Mouse (Mus musculus) liver, embryonic 11.5 days (tissue): ENCODE measurements around the gene Nfatc2. TPM values are rescaled to one million over a fixed set of nuclear protein-coding genes. Genes with fewer than 3 reads are reported as not detected.
A peak's percentile ranks its signal among the peaks of the same experiment; 100 is the strongest.

Source experiments
- ATAC-seq: fragments of 200-750 bp; cut with Nextera tagmentation; replicated peaks from 2 replicates; pipeline ENCODE4 v1.8.0; 2017; ENCODE audit warnings: moderate number of reproducible peaks, mild to moderate bottlenecking, moderate TSS enrichment, moderate library complexity; ENCODE audit not compliant: low FRiP score
- DNase-seq: peaks from one replicate; pipeline ENCODE4 v3.0.0-alpha.2; 2017; ENCODE audit warnings: low spot score
- H3K27ac ChIP-seq: fragments of 300-500 bp; sonication (generic); 2 replicates; pipeline ENCODE4 v1.5.1; 2014; ENCODE audit warnings: mild to moderate bottlenecking, low read depth, low read length, control low read depth
- H3K27me3 ChIP-seq: fragments of 300-500 bp; sonication (generic); replicated peaks from 2 replicates; pipeline ENCODE4 v1.6.1; 2014; ENCODE audit warnings: low read length, mixed read lengths; ENCODE audit not compliant: control insufficient read depth, insufficient read depth
- H3K36me3 ChIP-seq: fragments of 300-500 bp; sonication (generic); 2 replicates; pipeline ENCODE4 v1.6.1; 2014; ENCODE audit warnings: mild to moderate bottlenecking, low read length, moderate library complexity, mixed read lengths; ENCODE audit not compliant: control insufficient read depth, insufficient read depth
- H3K4me1 ChIP-seq: fragments of 300-500 bp; sonication (generic); replicated peaks from 2 replicates; pipeline ENCODE4 v1.6.1; 2014; ENCODE audit warnings: low read length, mixed read lengths; ENCODE audit not compliant: control insufficient read depth, insufficient read depth
- H3K4me2 ChIP-seq: fragments of 300-500 bp; sonication (generic); 2 replicates; pipeline ENCODE4 v1.6.1; 2014; ENCODE audit warnings: mild to moderate bottlenecking, control low read depth, moderate library complexity
- H3K4me3 ChIP-seq: fragments of 300-500 bp; sonication (generic); 2 replicates; pipeline ENCODE4 v1.5.1; 2014; ENCODE audit warnings: low read depth, low read length, control low read depth
- H3K9ac ChIP-seq: fragments of 300-500 bp; sonication (generic); 2 replicates; pipeline ENCODE4 v1.6.1; 2014; ENCODE audit warnings: low read depth, low read length, control low read depth
- H3K9me3 ChIP-seq: fragments of 300-500 bp; sonication (generic); 2 replicates; pipeline ENCODE4 v1.6.1; 2016; ENCODE audit warnings: low read length, inconsistent platforms, mixed read lengths; ENCODE audit not compliant: control insufficient read depth
- WGBS: fragments of 180-500 bp; shearing (Covaris S2); extraction: QIAGEN DNeasy Blood & Tissue Kit; methylation state at CpG from one replicate; pipeline ENCODE4 v1.1.7; 2014; 5-methylcytosine and 5-hydroxymethylcytosine counted together
- polyA plus RNA-seq: library from polyadenylated mRNA; unstranded; fragments of >200 nt; fragmentation: Nextera tagmentation; extraction: Ambion mirVana; gene quantifications from 2 replicates; pipeline ENCODE4 v1.2.1, GENCODE M21; 2014

Gene Nfatc2
- polyA plus RNA-seq, 1 experiment from 2014 or later, result 0.77 TPM

DNA sequence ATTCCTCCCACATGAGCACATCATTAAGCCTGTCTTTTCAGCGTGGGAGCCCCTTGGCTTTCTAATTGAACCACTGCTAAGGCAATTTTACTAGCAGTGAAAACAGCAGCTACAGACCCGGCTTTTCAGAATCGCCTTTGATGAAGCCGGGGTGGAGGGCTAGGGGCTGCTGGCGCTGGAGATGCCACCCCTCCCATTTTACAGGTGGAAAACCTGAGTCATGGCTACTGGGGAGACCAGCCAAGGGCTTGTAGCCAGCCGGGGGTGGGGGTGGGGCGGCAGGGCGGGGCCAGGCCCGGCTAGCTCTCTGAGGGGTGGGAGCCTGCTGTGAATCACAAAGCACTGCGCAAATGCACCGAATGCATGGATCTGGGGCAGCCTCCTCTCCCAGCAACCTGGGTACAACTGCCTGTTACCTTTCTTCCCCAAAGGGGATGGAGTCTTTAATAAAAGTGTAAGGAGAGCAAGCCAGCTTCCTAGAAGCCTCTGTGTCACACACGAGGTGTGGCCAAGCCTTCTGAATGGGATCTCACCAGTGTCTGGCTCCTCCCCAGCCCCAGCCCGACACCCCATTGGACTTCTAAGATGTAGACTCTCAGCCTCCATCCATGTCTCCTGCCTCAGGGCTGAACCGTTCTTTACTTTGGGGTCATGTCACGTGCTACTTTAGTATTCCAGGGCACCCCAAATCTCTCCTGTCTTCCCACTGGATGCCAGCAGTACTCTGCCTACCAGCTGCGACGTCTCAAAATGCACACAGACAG lies 75.9 kb downstream of the Nfatc2 start:
- Histone ChIP-seq H3K4me3 (peak overlapping the region; percentile 28; the same call in 1 of the 2 replicates), H3K9me3 (no peaks in the 10 kb centered on the region; the same call in 1 of the 2 replicates), H3K27ac (no peak overlapping the region), H3K4me2 (peak overlapping the region; percentile 53), H3K4me1 (peaks cover 7% of the 10 kb centered on the region), H3K36me3 (no peaks in the 10 kb centered on the region), H3K9ac (no peak overlapping the region), H3K27me3 (no peaks in the 10 kb centered on the region; the same call in 1 of the 2 replicates)
- DNase-seq, result no peak
- WGBS, result 18% methylated on average over 17 of the region's 17 CpGs
- ATAC-seq, result no peak

DNA sequence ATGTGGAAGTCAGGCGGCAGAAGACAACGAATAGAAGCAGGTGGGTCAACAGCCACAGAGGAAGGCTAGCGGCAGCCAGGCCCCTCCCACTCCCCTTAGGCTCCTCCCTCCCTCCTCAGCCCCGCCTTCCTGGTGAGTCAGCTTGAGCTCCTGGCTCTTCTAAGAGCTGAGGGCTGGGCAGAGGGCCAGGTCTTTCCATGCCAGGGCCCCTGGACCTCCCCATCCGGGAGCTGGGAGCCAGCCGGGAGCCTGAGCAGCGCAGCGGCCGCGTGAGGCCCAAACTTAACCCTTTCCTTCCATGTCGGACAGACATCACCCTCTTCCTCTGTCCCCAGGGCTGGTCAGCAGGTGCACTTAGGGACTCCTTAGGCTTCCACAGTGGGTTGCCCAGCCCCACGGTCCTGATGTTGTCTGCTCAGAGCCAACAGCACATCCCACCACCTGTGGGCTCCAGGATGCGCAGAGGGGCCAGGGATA lies 76.5 kb downstream of the Nfatc2 start:
- Histone ChIP-seq H3K9me3 (no peaks in the 10 kb centered on the region; the same call in 1 of the 2 replicates), H3K4me2 (peak overlapping the region; percentile 53), H3K4me1 (peaks cover 7% of the 10 kb centered on the region), H3K27ac (no peak overlapping the region), H3K36me3 (no peaks in the 10 kb centered on the region), H3K9ac (no peak overlapping the region), H3K27me3 (no peaks in the 10 kb centered on the region; the same call in 1 of the 2 replicates), H3K4me3 (peak overlapping the region; percentile 28)
- 3% methylated on average over 13 of the region's 13 CpGs for WGBS
- ATAC-seq (peak; percentile 78), DNase-seq (peak; percentile 76)

DNA sequence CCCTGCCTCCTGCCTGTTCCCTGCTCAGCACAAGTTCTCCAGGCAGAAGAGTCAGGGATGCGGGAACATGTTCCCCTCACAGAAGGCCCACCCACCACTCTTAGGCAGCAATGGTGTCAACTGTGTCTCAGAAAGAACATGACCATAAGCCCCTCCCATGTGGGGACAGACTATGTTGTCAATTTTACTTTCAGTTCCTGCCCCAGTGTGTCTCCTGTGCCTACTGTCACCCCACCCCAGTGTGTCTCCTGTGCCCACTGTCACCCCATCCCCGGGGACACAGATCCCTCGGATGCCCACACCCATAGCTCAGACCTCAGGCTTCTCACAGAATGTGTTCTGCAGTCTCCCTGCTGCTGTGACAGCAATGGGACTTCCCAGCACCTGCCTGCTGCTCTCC lies 79.2 kb downstream of the Nfatc2 start:
- Histone ChIP-seq H3K4me1 (peaks cover 7% of the 10 kb centered on the region), H3K27me3 (no peaks in the 10 kb centered on the region), H3K9ac (no peak overlapping the region), H3K4me2 (no peak overlapping the region), H3K9me3 (no peaks in the 10 kb centered on the region; the same call in 1 of the 2 replicates), H3K4me3 (no peak overlapping the region), H3K36me3 (no peaks in the 10 kb centered on the region), H3K27ac (no peak overlapping the region)
- WGBS, result 69% methylated on average over 3 of the region's 3 CpGs
- ATAC-seq, result no peak
- DNase-seq, result no peak

DNA sequence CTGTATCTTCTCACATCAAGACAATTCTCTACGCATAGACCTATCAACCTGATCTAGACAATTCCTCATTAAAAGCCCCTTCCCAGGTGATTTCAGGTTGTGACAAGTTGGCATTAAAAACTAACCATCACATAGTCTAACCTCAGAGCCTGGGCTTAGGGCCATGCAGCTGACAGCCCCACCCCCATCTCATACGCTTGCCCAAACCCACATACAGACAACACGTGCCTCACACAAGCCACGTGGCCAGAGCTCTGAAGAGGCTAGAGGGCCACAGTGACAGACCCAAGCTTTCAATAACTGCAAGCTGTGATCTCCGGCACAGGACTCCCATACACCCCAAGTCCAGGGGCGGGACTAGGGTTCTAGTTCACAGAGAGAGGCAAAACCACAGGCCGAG lies 80.7 kb downstream of the Nfatc2 start:
- ATAC-seq (no peak), DNase-seq (no peak)
- Histone ChIP-seq H3K27ac (no peak overlapping the region), H3K9me3 (no peaks in the 10 kb centered on the region), H3K4me2 (no peak overlapping the region), H3K36me3 (no peaks in the 10 kb centered on the region), H3K4me3 (no peak overlapping the region), H3K9ac (no peak overlapping the region), H3K4me1 (peaks cover 7% of the 10 kb centered on the region), H3K27me3 (no peaks in the 10 kb centered on the region)
- 87% methylated on average over 7 of the region's 7 CpGs for WGBS

DNA sequence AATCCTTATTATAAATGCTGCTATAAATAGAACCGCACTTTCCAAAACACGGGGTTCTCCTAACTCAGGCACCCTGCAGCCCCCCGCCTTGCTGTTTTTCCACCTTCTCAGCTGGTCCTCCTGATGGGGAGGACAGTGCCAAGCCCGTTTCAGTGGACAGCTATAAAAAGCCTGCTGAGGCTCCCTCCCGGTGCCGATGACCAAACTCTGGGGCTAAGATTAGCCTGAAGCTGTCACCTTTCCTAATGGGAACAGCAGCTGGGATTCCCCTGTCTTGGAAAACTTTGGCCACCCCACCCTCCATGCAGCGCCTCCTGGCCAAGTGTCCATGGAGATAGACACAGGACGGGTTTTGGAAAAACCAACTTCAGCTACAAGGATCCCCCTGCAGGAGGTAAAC lies 81.9 kb downstream of the Nfatc2 start:
- Histone ChIP-seq H3K9me3 (no peaks in the 10 kb centered on the region), H3K27ac (no peak overlapping the region), H3K4me2 (no peak overlapping the region), H3K9ac (no peak overlapping the region), H3K4me1 (no peaks in the 10 kb centered on the region), H3K4me3 (no peak overlapping the region), H3K27me3 (no peaks in the 10 kb centered on the region), H3K36me3 (no peaks in the 10 kb centered on the region)
- no peak for DNase-seq
- ATAC-seq, result no peak
- WGBS, result 80% methylated on average over 8 of the region's 8 CpGs

DNA sequence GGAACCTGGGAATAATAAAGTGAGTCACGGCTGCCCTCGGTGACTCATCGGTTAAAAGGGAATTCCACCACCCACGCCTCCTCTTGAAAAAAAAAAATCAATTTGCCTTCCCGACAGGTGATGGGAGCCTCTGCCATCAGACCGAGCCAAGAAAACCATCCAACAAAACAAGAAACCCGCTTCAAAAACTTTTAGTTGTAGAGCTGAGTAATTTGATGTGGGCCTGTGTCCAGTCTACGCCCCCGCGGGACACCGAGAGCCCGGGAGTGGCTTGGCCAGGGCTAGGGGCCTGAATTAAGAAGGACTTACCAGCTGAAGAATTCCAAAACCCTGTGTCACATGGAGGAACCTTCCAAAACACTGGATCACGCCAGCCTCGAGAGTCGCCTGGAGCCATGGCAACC lies 83.2 kb downstream of the Nfatc2 start:
- 85% methylated on average over 15 of the region's 15 CpGs for WGBS
- ATAC-seq, result no peak

DNA sequence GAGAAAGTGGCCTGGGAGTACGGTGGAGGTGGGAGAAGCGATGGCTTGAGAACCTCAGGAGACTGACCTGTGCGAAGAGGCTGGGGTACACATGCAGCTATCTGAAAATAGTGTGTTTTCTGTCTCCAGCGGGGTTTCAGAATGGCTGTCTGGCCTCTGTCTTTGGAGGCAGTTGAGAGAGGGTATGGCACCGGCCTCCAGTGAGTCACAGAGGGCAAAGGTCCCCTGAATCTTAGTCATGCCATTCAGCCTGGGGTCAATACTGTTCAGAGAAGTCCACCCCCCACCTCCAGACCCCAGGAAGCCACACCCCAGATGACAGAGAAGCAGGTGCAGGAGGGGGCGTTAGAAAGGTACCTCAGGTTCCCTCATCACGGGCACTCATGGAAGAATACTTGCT lies 83.7 kb downstream of the Nfatc2 start:
- WGBS, result 83% methylated on average over 7 of the region's 7 CpGs
- Histone ChIP-seq H3K9me3 (no peaks in the 10 kb centered on the region), H3K27ac (no peak overlapping the region), H3K36me3 (no peaks in the 10 kb centered on the region), H3K9ac (no peak overlapping the region), H3K4me3 (no peak overlapping the region), H3K27me3 (no peaks in the 10 kb centered on the region), H3K4me1 (no peaks in the 10 kb centered on the region), H3K4me2 (no peak overlapping the region)
- DNase-seq (no peak), ATAC-seq (no peak)

More for the DNA sequence above, 83.2 kb downstream of the Nfatc2 start:
- Histone ChIP-seq H3K4me3 (no peak overlapping the region), H3K9ac (no peak overlapping the region), H3K9me3 (no peaks in the 10 kb centered on the region), H3K4me1 (no peaks in the 10 kb centered on the region), H3K27me3 (no peaks in the 10 kb centered on the region), H3K27ac (no peak overlapping the region), H3K4me2 (no peak overlapping the region), H3K36me3 (no peaks in the 10 kb centered on the region)
- DNase-seq, result no peak

DNA sequence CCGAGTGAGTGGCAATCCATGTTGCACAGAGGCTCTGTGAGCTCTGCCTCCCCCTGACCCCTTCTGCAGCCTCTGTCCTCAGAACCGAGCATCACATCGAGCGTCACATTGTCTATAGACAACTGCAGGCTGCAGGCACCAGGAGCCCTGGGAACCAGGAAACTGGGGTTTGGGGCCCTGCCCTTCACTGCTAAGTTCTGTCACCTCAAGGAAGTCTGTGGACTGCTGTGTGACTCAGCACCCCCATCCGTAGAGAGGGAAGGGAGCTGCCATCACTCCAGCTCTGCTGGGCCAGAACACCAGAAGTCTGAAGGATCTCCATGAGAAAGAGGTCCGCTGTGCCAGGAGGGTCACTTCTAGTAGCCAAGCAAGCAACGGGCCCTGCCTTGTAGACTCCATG lies 84.7 kb downstream of the Nfatc2 start:
- no peaks in the 10 kb centered on the region for H3K36me3 ChIP-seq
- no peak overlapping the region for H3K4me2 ChIP-seq
- no peak for DNase-seq
- H3K9me3 ChIP-seq, result no peaks in the 10 kb centered on the region
- no peaks in the 10 kb centered on the region for H3K27me3 ChIP-seq
- no peaks in the 10 kb centered on the region for H3K4me1 ChIP-seq
- H3K9ac ChIP-seq, result no peak overlapping the region
- WGBS, result 56% methylated on average over 7 of the region's 7 CpGs
- H3K4me3 ChIP-seq, result no peak overlapping the region
- no peak overlapping the region for H3K27ac ChIP-seq
- ATAC-seq, result no peak

DNA sequence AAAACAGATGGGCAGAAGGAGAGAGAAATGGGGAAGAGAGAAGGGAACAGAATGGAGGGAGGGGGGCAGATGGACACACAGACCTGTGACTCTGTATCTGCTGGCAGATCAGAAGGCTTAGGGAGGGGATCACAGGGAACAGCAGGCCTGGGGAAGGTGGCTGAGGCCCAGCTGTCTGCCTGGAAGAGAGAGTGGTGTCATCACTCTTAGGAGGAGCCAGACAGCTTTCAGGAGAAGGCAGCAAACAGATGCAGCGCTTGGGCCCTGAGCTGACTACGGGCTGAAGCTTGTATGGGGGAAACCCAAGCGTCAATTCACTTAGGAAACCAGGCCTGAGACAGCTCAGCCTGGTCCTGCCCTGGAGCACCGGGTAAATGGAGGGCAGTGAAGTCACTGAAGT lies 86.0 kb downstream of the Nfatc2 start:
- Histone ChIP-seq H3K9ac (no peak overlapping the region), H3K9me3 (no peaks in the 10 kb centered on the region), H3K4me3 (no peak overlapping the region), H3K27me3 (no peaks in the 10 kb centered on the region), H3K36me3 (no peaks in the 10 kb centered on the region), H3K4me2 (no peak overlapping the region), H3K4me1 (no peaks in the 10 kb centered on the region), H3K27ac (no peak overlapping the region)
- ATAC-seq, result no peak
- DNase-seq, result no peak
- WGBS, result 80% methylated on average over 4 of the region's 4 CpGs
